Mouse (Mus musculus): ENCODE results near the gene Rpl13a. TPM values are rescaled to one million over a fixed set of nuclear protein-coding genes. Genes with fewer than 3 reads are reported as not detected.

Rpl13a gene
- polyA plus RNA-seq, 1 experiment = 1,193 TPM

DNA sequence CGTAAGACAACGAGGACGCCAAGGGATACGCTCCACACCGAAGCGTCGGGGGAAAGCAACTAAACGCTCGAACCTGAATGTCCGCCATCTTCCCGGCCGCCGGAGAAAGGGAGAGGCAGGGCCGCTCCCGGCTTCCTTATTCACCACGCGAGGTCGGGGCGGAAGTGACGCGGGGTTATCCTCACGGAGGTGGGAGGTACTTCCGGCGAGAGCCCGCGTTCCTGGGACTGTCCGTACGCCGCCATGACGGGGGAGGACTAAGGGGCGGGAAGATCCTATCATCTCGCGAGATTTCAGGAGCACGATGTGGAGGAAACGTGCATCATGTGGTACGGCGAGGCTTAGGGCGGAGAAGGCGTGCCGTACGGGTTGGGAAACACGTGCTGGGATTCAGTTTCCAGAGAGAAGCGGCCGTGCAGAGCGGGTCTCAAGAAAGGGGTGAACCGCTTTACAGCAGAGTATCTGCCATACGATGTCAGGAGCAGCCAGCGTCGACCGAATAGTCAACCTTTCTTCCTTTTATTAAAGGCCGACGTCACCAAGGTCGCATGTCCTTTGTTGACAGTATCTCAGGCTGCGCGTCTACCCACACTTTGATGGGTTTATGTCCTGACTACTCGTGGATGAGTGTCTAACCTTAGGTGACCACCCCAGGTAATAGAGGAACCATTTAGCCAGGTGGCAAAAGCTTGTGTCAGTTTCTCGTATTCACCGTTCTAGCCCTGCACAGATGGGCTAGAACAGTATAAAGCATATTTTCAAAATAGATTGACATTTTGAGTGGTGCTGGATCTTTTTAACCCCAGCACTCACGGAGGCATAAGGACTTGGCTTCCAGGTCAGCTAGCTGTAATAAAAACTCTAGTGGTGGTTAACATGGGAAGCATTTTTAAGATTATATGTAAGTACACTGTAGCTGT, 4.1 kb downstream of the Rpl13a start, which contains the start of gene Rps11:
TSS of gene Rps11 (minus strand) at position 216 of the 920 bp plus-strand sequence.
- Histone ChIP-seq H3K4me1 (ENCODE audit: control insufficient read depth, insufficient read depth, insufficient read length, low read length) (peaks cover 20% of the 10 kb centered on the region; the same call in 1 of the 2 replicates), H3K4me3 (ENCODE audit: low read depth, low read length) (peak within 1 kb of the TSS; percentile 69), H3K27me3 (ENCODE audit: control insufficient read depth, insufficient read depth, low read length) (no peaks in the 10 kb centered on the region), H3K36me3 (ENCODE audit: control insufficient read depth, insufficient read depth, low read length) (peaks cover 49% of the 10 kb centered on the region), H3K27ac (ENCODE audit: insufficient read depth, low read depth, low read length) (peak within 1 kb of the TSS; percentile 75)
- TF ChIP-seq POLR2A (IDR thresholded peaks at IDR 0.05; ENCODE audit: low read depth, low read length) (peak; percentile 51; the same call in 1 of the 2 replicates), CTCF (IDR thresholded peaks at IDR 0.05; ENCODE audit: extremely low read depth, insufficient read length, insufficient replicate concordance, low read depth, low read length) (no peak)
- WGBS = under 1% methylated on average over 59 of the region's 59 CpGs

DNA sequence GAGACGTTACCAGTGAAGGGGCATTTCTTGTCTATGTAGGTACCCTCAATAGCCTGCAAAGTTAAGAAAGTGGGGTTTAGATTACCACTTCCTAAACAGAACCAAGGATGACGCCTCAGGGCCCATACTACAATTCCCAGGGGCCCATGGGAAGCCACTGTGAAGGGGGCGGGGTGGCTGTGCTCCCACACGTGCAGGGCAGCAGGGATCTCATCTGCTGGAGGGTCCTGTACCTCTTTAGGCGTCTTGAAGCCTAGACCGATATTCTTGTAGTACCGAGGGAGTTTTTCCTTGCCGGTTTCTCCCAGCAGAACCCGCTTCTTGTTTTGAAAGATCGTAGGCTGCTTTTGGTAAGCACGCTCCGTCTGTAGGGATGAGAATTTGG, 5.4 kb downstream of the Rpl13a start:
- TF ChIP-seq CTCF (IDR thresholded peaks at IDR 0.05; ENCODE audit: extremely low read depth, insufficient read length, insufficient replicate concordance, low read depth, low read length) = no peak
- no peak for TF ChIP-seq POLR2A (IDR thresholded peaks at IDR 0.05; ENCODE audit: low read depth, low read length)
- Histone ChIP-seq H3K27ac (ENCODE audit: insufficient read depth, low read depth, low read length) (peak overlapping the region; percentile 75; the same call in 1 of the 2 replicates), H3K4me3 (ENCODE audit: low read depth, low read length) (peak overlapping the region; percentile 69), H3K27me3 (ENCODE audit: control insufficient read depth, insufficient read depth, low read length) (no peaks in the 10 kb centered on the region), H3K4me1 (ENCODE audit: control insufficient read depth, insufficient read depth, insufficient read length, low read length) (peaks cover 22% of the 10 kb centered on the region; the same call in 1 of the 2 replicates), H3K36me3 (ENCODE audit: control insufficient read depth, insufficient read depth, low read length) (peaks cover 49% of the 10 kb centered on the region)
- 6% methylated on average over 12 of the region's 12 CpGs for WGBS

DNA sequence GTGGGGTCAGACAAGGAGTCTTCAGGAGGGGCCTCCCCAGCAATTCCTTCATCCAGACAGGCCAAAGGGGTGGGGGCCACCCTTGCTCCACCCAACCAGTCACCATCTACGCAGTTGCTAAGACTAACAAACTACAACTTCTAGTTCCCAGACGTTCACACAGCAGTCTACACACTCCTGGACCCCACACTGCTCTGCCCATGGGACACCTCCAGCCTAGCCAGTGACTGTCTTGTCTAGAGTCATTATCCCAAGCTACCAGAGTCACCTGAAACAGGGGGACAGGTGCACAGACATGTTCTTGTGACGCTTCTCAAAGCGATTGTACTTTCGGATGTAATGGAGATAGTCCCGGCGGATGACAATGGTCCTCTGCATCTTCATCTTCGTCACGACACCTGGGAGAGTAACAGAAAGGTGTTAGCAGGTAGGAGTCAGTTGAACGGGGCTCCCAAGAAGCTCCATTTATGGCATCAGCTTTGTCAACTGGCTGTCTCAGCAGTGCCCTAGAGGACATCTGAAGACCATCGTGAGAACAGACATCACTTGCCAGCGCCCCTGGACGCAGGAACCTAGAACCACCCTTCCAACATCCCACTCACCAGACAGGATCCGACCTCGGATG, 5.9 kb downstream of the Rpl13a start:
- Histone ChIP-seq H3K27ac (ENCODE audit: insufficient read depth, low read depth, low read length) (no peak overlapping the region), H3K36me3 (ENCODE audit: control insufficient read depth, insufficient read depth, low read length) (peaks cover 49% of the 10 kb centered on the region), H3K4me3 (ENCODE audit: low read depth, low read length) (peak overlapping the region; percentile 69), H3K4me1 (ENCODE audit: control insufficient read depth, insufficient read depth, insufficient read length, low read length) (peaks cover 22% of the 10 kb centered on the region; the same call in 1 of the 2 replicates), H3K27me3 (ENCODE audit: control insufficient read depth, insufficient read depth, low read length) (no peaks in the 10 kb centered on the region)
- no peak for TF ChIP-seq CTCF (IDR thresholded peaks at IDR 0.05; ENCODE audit: extremely low read depth, insufficient read length, insufficient replicate concordance, low read depth, low read length)
- no peak for TF ChIP-seq POLR2A (IDR thresholded peaks at IDR 0.05; ENCODE audit: low read depth, low read length)
- 61% methylated on average over 15 of the region's 15 CpGs for WGBS

DNA sequence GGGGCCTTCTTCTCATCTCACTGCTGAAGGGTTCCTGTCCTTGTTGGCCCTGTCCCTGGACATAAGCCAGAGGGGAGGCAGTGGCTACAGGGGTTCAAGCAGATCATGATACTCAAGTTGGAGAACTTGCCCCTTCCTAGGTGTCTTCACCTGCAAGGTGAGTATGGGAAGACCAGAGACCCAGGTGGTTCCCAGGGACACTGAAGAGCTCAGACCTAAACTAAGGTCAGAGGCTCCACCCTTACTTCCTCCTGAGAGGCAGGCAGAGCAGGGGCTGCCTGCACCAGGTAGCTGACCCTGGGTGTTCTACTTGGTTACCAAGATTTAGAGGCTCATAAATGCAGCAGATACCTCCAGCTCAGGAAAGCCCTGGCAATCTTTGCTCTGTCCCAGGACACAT, 6.6 kb downstream of the Rpl13a start:
- Histone ChIP-seq H3K27ac (ENCODE audit: insufficient read depth, low read depth, low read length) (peak overlapping the region; percentile 17), H3K4me1 (ENCODE audit: control insufficient read depth, insufficient read depth, insufficient read length, low read length) (peaks cover 22% of the 10 kb centered on the region; the same call in 1 of the 2 replicates), H3K36me3 (ENCODE audit: control insufficient read depth, insufficient read depth, low read length) (peaks cover 46% of the 10 kb centered on the region), H3K27me3 (ENCODE audit: control insufficient read depth, insufficient read depth, low read length) (no peaks in the 10 kb centered on the region), H3K4me3 (ENCODE audit: low read depth, low read length) (peak overlapping the region; percentile 30)
- TF ChIP-seq CTCF (IDR thresholded peaks at IDR 0.05; ENCODE audit: extremely low read depth, insufficient read length, insufficient replicate concordance, low read depth, low read length) (no peak), POLR2A (IDR thresholded peaks at IDR 0.05; ENCODE audit: low read depth, low read length) (0 out of 2 replicates have a peak, but pooled peaks have one; percentile 25)

DNA sequence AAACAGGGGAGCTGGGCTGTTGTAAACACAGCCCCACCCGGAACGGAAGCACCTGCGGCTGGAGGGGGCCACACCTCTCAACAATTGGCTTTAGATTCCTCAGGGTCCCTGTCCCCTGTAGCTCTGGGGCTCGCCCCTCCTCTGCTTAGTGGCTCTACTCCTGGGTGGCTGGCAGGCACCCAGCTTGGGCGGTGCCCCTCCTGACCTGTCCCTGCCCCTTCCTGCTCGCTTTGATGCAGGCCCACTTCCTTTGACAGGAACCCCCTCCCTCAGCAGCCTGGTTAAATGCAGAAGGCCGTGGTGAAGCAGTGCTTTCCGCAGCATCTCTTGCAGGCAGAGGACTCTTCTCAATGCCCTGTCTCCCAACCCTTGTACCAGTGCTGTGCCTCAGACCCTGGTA, 7.2 kb downstream of the Rpl13a start:
- 28% methylated on average over 8 of the region's 8 CpGs for WGBS
- H3K4me3 ChIP-seq (ENCODE audit: low read depth, low read length) = peak overlapping the region; percentile 30
- H3K27me3 ChIP-seq (ENCODE audit: control insufficient read depth, insufficient read depth, low read length) = no peaks in the 10 kb centered on the region
- TF ChIP-seq CTCF (IDR thresholded peaks at IDR 0.05; ENCODE audit: extremely low read depth, insufficient read length, insufficient replicate concordance, low read depth, low read length) = no peak
- no peak for TF ChIP-seq POLR2A (IDR thresholded peaks at IDR 0.05; ENCODE audit: low read depth, low read length)
- peaks cover 40% of the 10 kb centered on the region for H3K36me3 ChIP-seq (ENCODE audit: control insufficient read depth, insufficient read depth, low read length)
- H3K27ac ChIP-seq (ENCODE audit: insufficient read depth, low read depth, low read length) = peak overlapping the region; percentile 17
- peaks cover 22% of the 10 kb centered on the region; the same call in 1 of the 2 replicates for H3K4me1 ChIP-seq (ENCODE audit: control insufficient read depth, insufficient read depth, insufficient read length, low read length)

DNA sequence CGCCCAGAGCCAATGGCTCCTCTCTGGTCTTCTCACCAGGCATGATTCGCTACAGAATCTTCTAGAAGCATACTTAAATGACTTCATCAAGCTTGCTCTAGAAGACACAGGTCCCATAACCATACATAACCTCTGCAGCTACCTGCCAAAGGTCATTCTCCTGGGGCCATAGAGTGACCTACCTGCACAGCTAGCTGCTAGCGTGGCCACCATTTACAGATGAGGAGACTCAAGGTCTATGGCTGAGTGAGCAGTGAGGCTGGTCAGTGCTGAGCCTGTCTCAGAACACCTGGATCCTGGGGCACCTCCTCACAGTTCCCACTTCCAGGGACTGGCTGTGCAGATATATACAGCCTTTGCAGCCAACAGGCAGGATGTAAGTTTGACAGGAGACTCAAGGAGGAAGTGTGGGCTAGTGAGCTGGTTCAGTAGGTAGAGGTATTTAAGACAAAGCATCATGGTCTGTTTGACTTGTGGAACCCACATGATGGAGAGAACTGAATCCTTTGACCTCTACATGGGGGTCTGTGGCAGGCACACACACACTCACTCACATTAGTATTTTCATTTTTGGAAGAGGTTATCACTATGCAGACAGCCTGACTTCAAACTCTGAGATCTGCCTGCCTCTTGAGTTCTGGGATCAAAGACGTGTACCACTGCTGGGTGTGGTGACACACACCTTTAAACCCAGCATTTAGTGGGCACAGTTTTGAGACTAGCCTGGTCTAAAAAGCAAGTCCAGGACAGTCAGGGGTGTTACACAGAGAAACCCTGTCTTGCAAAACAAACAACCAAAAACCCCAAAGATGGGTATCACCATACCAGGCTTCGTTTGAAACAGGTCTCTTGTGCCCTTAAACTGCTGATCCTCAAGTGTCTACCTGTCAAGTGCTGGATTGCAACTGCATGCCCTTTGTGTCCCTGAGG, 8.5 kb downstream of the Rpl13a start:
- H3K4me3 ChIP-seq (ENCODE audit: low read depth, low read length) = no peak overlapping the region
- TF ChIP-seq POLR2A (IDR thresholded peaks at IDR 0.05; ENCODE audit: low read depth, low read length) (no peak), CTCF (IDR thresholded peaks at IDR 0.05; ENCODE audit: extremely low read depth, insufficient read length, insufficient replicate concordance, low read depth, low read length) (no peak)
- peak overlapping the region; percentile 17; the same call in 1 of the 2 replicates for H3K27ac ChIP-seq (ENCODE audit: insufficient read depth, low read depth, low read length)
- no peaks in the 10 kb centered on the region for H3K27me3 ChIP-seq (ENCODE audit: control insufficient read depth, insufficient read depth, low read length)
- H3K36me3 ChIP-seq (ENCODE audit: control insufficient read depth, insufficient read depth, low read length) = peaks cover 27% of the 10 kb centered on the region
- 65% methylated on average over 5 of the region's 5 CpGs for WGBS
- peaks cover 22% of the 10 kb centered on the region; the same call in 1 of the 2 replicates for H3K4me1 ChIP-seq (ENCODE audit: control insufficient read depth, insufficient read depth, insufficient read length, low read length)
